Mouse (Mus musculus) G1E (cell line): ENCODE results near the gene Wnt4. TPM values are rescaled to one million over a fixed set of nuclear protein-coding genes. Genes with fewer than 3 reads are reported as not detected.

ENCODE experiments used
- ATAC-seq: 2 replicates; pipeline ENCODE4 v1.8.0; 2016; ENCODE audit warnings: mild to moderate bottlenecking; ENCODE audit not compliant: insufficient number of reproducible peaks, poor library complexity, low FRiP score, severe bottlenecking; ENCODE audit errors: extremely low read depth
- DNase-seq: peaks from one replicate; pipeline ENCODE4 v3.0.0; 2012; ENCODE audit warnings: low spot score
- H3K27me3 ChIP-seq: 2 replicates; pipeline ENCODE4 v1.6.1; 2012; ENCODE audit warnings: mild to moderate bottlenecking, low read length, inconsistent platforms; ENCODE audit not compliant: insufficient read depth
- H3K36me3 ChIP-seq: replicated peaks from 2 replicates; pipeline ENCODE3; 2012; ENCODE audit warnings: mild to moderate bottlenecking, inconsistent platforms
- H3K4me1 ChIP-seq: 2 replicates; pipeline ENCODE4 v1.6.1; 2012; ENCODE audit warnings: low read depth, low read length, inconsistent platforms, mixed read lengths; ENCODE audit not compliant: insufficient read depth
- H3K4me3 ChIP-seq: 2 replicates; pipeline ENCODE4 v1.5.1; 2012; ENCODE audit warnings: low read depth, mild to moderate bottlenecking, inconsistent platforms, low read length, moderate library complexity, mixed read lengths
- H3K9me3 ChIP-seq: replicated peaks from 2 replicates; pipeline ENCODE4 v1.6.1; 2012; ENCODE audit warnings: inconsistent platforms
- CTCF ChIP-seq: IDR thresholded peaks from 2 replicates; pipeline ENCODE4 v1.5.1; 2012; ENCODE audit warnings: low read depth, low read length, inconsistent platforms, mixed read lengths
- GATA1 ChIP-seq: IDR thresholded peaks from 2 replicates; pipeline ENCODE4 v1.6.1; 2012; ENCODE audit warnings: borderline replicate concordance, low read length, inconsistent platforms, mixed read lengths
- GATA2 ChIP-seq: IDR thresholded peaks from 2 replicates; pipeline ENCODE4 v1.6.1; 2012; ENCODE audit warnings: low read depth, low read length, inconsistent platforms, borderline replicate concordance
- POLR2AphosphoS5 ChIP-seq: IDR thresholded peaks from 2 replicates; pipeline ENCODE4 v1.6.1; 2012; ENCODE audit warnings: low read depth, low read length, inconsistent platforms; ENCODE audit not compliant: insufficient replicate concordance
- TAL1 ChIP-seq: conservative IDR thresholded peaks from 2 replicates; pipeline ENCODE4 v1.6.1; 2012; ENCODE audit warnings: low read depth, low read length, inconsistent platforms, mixed read lengths
- polyA plus RNA-seq: library from polyadenylated mRNA; stranded (reverse); fragments of >175 nt; gene quantifications from 2 replicates; pipeline ENCODE4 v1.2.3, GENCODE M21; 2012
- total RNA-seq, 2 experiments: library from RNA; stranded (forward) in 1 of 2; stranded (reverse) in 1 of 2; fragments of 200-1000 nt in 1 of 2; fragments of >200 nt in 1 of 2; fragmentation: Nextera tagmentation in 1 of 2; gene quantifications; 2 replicates each; pipeline ENCODE4 v1.2.3; 2014 to 2017

Gene Wnt4
- total and polyA plus RNA-seq, 3 experiments = 0.11 TPM; not detected in 2

- TF ChIP-seq GATA2 = no peak
- TF ChIP-seq POLR2AphosphoS5 = no peak
- TF ChIP-seq TAL1 = no peak
- no peak for TF ChIP-seq GATA1
- no peak for TF ChIP-seq CTCF
- Histone ChIP-seq H3K4me3 (no peak overlapping the region), H3K36me3 (no peaks in the 10 kb centered on the region), H3K9me3 (no peaks in the 10 kb centered on the region), H3K4me1 (no peaks in the 10 kb centered on the region), H3K27me3 (no peaks in the 10 kb centered on the region; the same call in 1 of the 2 replicates)
- ATAC-seq (no peak), DNase-seq (no peak)
Measured at GRCm38 (mm10) chr4:137244883-137245282, 32.4 kb upstream of the Wnt4 start.

GRCm38 (mm10) chr4:137250333-137250732, 27.0 kb upstream of the Wnt4 start:
- H3K4me3 ChIP-seq = no peak overlapping the region
- TF ChIP-seq TAL1 = no peak
- TF ChIP-seq GATA2 = no peak
- no peak for TF ChIP-seq GATA1
- no peak for TF ChIP-seq POLR2AphosphoS5
- no peak for TF ChIP-seq CTCF
- no peaks in the 10 kb centered on the region for H3K36me3 ChIP-seq
- no peak for DNase-seq
- H3K4me1 ChIP-seq = no peaks in the 10 kb centered on the region
- no peaks in the 10 kb centered on the region for H3K9me3 ChIP-seq
- no peaks in the 10 kb centered on the region; the same call in 1 of the 2 replicates for H3K27me3 ChIP-seq
- no peak for ATAC-seq

- Histone ChIP-seq H3K36me3 (no peaks in the 10 kb centered on the region), H3K9me3 (no peaks in the 10 kb centered on the region), H3K4me3 (no peak overlapping the region), H3K4me1 (no peaks in the 10 kb centered on the region), H3K27me3 (no peaks in the 10 kb centered on the region; the same call in 1 of the 2 replicates)
- DNase-seq = no peak
- ATAC-seq = no peak
- TF ChIP-seq TAL1 = no peak
- TF ChIP-seq GATA2 = no peak
- TF ChIP-seq GATA1 = no peak
- TF ChIP-seq CTCF = no peak
- no peak for TF ChIP-seq POLR2AphosphoS5
Measured at GRCm38 (mm10) chr4:137250849-137251248, 26.4 kb upstream of the Wnt4 start.

- ATAC-seq (no peak), DNase-seq (no peak)
- H3K36me3 ChIP-seq = no peaks in the 10 kb centered on the region
- no peaks in the 10 kb centered on the region for H3K27me3 ChIP-seq
- H3K4me3 ChIP-seq = no peak overlapping the region
- TF ChIP-seq TAL1 (no peak), GATA2 (no peak), POLR2AphosphoS5 (no peak), GATA1 (no peak), CTCF (no peak)
- H3K9me3 ChIP-seq = no peaks in the 10 kb centered on the region
- no peaks in the 10 kb centered on the region for H3K4me1 ChIP-seq
Measured at GRCm38 (mm10) chr4:137253601-137254000, 23.7 kb upstream of the Wnt4 start.

- no peak overlapping the region for H3K4me3 ChIP-seq
- no peaks in the 10 kb centered on the region for H3K9me3 ChIP-seq
- TF ChIP-seq POLR2AphosphoS5 (no peak), GATA2 (no peak), GATA1 (no peak), CTCF (no peak), TAL1 (no peak)
- no peaks in the 10 kb centered on the region for H3K27me3 ChIP-seq
- H3K36me3 ChIP-seq = no peaks in the 10 kb centered on the region
- no peaks in the 10 kb centered on the region for H3K4me1 ChIP-seq
- DNase-seq (no peak), ATAC-seq (no peak)
Measured at GRCm38 (mm10) chr4:137254206-137254976, 22.9 kb upstream of the Wnt4 start.

GRCm38 (mm10) chr4:137255568-137255967, 21.7 kb upstream of the Wnt4 start:
- ATAC-seq = no peak
- Histone ChIP-seq H3K27me3 (no peaks in the 10 kb centered on the region), H3K9me3 (no peaks in the 10 kb centered on the region), H3K36me3 (no peaks in the 10 kb centered on the region), H3K4me1 (no peaks in the 10 kb centered on the region), H3K4me3 (no peak overlapping the region)
- DNase-seq = no peak
- TF ChIP-seq GATA2 = no peak
- no peak for TF ChIP-seq CTCF
- TF ChIP-seq TAL1 = no peak
- no peak for TF ChIP-seq GATA1
- TF ChIP-seq POLR2AphosphoS5 = no peak
